Mouse (Mus musculus) embryo, embryonic 10 days (tissue): ENCODE results near the gene Tspan32.

Source experiments
- DNase-seq: peaks from one replicate; pipeline ENCODE4 v3.0.0-alpha.2; 2015; ENCODE audit warnings: low spot score

Tspan32 gene

DNA sequence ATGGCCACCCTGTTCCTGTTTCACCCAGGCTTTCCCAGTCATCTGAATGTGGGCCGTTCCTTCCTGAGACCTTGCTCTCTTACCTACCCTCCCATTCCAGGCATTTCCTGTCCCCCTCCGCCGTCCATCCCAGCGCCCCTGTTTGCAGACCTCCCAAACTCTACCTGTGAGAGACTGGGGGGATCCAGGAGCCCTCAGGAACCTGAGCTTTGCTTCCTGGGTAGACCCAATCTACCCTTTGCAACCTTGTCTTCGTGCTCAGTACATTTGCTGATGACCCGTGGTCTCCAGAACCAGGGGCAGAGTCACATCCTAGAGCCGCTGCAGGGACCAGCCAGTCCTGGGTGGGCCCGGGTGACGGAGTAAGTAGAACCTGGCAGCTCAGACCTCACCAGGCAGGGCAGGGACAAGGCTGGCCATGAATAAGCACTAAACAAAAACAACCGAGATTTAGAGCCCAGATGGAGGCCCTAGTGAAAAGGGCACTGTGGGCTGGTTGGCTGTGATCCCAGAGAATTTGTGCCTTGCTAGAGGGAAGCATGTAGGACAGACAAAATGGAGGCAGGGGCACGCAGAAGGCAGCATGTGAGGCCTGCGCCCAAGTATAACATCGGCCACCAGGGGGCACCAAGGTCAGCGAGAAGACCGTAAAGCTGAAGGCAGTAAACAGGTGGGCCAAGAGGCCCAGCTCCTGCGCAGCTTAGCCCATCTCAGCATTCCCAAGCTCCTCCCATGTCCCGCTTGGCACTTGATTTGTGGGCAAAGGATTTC is 2.9 kb downstream of the Tspan32 start:
- DNase-seq: peak; percentile 95

DNA sequence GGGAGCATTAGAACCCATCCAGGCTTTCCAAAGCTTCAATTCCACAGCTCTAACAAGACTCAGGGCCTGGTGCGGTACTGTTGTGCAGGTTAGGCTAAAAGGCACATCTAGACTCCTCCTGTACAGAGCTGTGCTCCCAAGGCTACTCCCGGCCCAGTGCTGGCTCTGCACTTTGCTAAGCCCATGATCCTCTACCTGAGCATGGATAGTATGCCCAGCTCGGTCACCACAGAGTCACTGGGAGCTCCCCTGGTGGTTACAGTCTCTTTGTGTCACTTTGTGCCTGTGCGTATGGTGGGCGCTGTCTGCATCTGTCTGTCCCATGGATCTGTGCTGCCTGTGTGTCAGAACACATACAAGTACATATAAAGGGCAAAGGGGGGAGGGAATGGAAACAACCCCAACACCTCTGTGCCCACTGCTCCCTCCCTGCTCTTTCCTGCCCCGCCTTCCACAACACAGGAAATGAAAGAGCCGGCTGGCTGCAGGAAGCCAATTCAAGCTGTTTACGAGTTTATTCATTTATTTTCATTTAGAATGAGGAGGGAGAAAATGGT is 3.6 kb downstream of the Tspan32 start:
- peak; percentile 32 for DNase-seq

DNA sequence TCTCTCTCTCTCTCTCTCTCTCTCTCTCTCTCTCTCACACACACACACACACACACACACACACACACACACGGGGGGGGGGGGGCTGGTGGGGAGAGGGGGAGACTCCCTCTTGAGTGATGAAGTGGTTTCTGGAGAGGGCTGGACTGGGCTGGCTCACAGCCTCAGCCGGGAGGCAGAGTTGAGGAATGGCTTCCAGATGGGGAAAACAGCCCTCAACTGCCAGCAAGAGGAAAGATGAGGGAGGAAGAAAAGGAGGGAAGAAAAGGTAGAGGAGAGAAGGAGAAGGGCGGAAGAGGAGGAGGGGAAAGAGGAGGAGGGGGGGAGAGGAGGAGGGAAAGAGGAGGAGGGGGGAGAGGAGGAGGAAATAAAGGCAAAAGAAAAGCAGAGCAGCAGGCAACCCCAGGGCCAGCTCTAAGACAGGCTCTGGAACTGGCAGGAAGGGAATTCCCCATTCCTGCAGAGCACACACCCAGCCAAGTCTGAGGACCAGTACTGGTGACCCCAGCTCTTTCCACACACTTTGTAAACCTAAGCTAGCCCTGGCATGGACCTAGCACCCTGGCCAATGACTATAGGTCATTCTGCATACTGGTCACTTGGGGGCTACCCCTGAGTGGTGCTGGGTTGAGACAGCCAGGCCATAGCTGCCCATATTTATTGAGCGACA is 4.3 kb downstream of the Tspan32 start:
- DNase-seq: peak; percentile 51

DNA sequence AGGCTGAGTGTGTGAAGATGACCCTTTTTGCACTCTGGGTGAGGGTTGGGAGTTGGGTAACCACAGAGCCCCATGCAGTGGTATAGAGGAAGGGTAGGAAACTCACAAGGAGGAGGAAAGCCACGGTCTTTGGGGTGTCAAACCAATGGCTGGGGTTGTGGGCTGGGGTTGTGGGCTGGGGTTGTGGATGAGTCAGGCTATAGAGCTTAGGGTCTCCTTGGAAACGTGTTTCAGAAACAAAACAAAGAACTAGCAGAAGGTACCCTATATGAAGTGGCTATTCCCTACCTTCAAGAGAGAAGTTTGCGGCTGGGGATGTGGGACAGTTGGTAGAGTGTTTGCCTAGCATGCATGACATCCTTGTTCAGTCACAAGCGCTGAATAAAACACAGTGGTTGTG is 5.2 kb downstream of the Tspan32 start:
- DNase-seq: no peak

DNA sequence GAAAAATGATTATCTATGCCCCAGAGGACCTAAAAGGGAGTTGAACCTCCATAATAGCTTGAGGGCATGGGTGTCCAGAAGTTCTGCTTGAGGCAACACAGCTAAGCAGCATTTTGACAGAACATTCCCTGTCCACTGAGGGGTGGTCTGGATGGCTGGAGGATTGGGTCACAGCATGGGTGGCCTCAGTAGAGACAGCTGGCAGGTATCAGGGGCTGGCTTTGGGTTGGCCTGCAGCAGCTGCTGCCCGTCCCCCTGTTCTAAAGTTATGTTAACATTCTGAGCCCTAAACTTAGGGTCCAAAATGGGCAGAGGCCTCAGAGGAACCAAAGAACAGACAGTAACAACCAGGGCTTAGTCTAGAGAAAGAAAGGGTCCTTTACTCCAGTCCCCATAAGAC is 6.4 kb downstream of the Tspan32 start:
- no peak for DNase-seq

DNA sequence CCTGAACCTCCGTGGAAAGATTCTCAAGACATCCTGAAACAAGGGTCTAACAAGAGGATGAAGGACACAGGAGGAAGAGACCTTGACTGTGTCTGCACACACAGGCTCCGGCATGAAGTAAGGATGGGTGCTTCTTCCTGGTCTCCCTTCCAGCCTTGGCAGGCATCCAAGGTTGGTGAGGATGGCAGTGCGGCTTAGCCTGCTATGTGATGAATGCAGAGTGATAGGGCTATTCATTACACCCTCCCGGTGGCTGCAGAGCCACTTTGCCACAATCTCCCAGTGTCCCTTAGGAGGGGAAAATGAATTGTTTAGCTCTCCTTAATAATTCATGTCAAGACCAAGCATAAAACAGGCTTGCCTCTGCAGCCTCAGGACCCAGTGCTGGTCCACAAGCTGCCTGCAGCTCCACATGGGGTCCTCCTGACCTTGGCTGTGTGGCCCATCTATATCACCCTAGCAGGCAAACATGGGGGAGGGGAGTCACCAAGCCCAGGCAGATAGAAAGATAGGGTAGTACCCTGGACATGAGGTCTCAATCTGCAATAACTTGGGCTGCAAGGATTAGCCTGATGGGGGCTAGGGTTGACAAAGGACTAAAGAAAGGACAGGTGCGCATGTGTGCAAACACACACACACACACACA is 7.5 kb downstream of the Tspan32 start:
- DNase-seq: no peak

DNA sequence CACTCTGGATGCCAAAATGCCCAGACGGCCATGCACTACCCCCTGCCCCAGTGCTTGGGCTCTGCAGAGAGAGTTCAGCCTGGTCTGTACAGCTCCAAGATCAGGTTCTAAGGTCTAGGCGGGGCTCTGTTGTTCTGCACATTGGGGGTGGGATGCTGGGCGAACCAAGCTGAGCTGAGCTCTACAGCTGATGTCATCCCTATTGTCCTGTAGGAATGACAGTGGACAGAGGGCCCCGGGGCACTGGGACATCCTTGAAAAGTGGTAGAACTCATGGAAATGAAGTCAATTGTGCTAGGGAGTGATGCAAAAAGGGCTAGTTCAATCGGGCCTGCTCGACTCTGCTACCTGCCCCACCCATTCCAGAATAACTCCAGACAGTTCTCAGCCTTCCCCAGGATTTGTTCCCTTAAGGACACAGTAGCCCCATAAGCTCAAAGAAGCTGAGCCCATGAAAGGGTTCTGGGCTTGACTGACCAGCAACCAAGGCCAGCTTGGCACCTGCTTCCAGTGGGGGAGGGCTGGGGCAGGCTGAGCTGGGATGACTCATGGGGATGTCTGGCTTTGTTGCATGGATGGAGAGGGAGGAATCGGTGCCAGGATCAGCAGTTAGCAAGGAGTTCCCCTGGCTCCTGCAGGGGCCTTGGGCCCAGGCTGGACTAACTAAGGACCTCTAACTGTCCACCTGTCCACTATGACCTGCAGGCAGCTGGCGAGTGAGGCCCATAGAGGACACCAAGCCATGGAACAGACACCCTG is 8.8 kb downstream of the Tspan32 start:
- DNase-seq: no peak

DNA sequence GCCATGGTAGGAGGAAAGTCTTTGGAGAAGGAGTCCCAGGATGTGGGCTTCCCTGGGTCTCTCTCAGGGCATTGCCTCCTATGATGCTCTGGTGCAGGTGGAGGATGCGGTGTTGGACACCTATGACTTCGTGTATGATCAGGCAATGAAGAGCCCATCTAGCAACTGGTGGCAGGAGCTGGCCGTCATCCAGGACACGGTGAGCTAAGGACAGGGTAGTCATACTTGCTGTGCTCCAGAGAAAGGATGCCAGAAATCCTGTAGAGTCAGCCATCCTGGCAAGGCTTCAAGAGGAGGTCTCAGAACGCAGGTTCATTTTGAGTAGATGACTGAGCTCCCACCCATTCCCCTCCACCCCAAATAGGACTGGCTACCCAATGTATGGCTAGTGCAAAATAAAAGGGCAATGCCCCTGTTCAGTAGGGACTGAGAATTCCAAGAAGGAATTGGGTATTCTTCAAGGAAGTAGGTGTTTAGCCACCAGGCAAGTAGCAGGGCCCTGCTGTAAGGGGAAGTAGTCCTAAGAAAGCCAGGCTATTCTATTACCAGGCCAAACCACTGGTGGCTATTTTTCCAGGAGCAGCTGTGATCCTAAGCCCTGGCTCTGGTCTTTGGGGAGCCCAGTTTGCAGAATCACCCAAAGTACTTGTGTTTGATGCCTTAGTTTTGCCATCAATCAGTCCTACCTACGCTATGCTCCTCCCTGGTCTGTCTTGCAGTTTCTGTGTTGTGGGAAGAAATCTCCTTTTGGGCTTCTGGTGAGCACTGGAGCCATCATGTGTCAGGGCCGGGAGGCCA is 10.2 kb downstream of the Tspan32 start:
- DNase-seq: no peak

DNA sequence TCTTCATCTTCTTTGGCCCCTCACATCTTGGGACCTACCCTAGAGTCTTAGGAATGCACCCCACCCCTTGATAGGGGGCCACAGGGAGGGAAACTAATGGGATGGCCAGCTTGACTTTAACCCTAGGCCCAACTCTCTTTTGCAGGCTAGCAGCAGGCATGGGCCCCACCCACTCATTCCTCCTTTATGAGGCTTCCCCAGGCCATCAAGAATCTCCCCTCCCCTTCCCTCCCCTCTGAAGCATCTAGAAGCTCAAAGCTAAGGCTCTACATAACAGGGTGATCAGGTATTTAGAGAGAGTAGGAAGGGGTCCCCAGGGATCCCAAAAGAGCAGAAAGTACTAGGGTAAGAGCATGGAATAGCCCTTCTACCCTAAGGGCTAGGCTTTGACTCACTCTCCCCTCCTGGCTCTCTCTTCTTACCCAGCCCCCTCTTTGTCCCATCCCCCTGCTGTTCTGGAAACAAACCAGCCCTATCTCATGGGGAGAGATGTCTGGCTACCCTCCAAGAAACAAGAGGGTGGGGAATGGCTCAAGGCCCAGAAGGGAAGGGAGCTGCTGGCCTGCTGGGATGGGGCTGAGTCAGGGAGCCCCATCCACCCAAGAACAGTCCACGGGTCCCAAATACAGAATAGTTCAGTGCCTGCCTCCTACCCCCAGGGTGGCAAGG is 11.0 kb downstream of the Tspan32 start:
- DNase-seq: no peak

DNA sequence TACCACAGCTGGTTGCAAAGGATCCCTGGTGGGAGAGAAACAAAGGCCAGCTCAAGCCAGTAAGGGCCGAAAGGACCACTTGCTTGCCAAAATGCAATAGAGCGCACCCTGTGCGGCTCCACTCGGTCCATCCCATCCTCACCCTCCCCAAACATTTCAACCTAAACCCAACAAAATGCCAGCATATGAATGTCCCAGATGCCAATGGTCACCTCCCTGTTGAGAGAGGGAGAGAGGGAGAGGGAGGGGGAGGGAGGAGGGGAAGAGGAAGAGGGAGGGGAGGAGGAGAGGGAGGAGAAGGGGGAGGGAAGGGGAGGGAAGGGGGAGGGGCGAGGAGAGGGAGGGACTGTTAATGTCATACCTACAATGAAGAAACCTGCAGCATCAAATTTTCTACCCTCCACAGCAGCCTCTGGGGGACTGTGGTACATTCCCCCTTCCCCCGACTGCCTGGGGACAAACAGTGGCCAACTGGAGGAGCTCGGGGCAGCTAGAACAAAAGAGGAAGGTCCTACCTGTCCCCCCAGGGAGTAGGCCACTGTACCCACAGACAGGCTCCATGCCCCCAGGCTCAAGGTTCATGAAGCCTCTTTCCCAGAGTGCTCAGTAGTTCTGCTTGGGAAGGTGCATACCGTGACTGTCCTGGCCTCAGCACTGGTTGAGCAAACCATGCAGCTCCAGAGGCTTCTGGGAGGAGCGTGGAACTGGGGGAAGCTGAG is 11.7 kb downstream of the Tspan32 start:
- no peak for DNase-seq

DNA sequence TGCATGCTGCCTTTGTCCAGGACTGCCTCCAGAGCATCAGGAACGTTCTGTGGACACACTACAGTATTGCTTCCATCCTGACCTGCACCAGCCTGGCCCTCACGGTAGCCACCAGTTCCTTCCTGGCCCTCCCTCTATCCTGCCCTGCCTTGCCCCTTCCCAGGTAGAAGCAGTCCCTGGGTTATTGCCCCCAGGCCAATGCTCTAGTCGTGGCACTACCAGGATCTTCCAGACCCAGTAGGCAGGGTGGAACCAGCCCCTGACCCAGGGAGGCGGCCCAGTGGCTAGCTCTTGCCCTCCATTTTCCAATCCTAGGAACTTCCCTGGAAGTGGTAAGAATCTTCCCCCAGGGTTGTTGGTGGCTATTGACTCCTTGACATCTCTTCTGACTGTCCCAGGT is 12.3 kb downstream of the Tspan32 start:
- no peak for DNase-seq

DNA sequence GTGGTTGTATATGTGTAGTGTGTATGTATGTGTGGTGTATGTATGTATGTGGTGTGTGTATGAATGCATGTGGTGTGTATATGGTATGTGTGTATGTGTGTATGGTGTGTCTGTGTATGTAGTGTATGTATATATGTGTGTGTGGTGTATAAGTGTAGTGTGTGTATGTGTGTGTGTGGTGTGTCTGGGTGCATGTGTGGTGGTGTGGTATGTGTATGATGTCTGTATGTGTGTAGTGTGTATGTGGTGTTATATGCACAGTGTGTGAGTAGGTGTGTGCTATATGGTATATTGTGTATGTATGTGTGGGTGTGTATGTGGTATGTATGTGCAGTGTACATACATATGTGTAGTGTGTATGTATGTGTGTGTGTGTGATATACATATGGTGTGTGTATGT is 15.2 kb downstream of the Tspan32 start:
- no peak for DNase-seq

DNA sequence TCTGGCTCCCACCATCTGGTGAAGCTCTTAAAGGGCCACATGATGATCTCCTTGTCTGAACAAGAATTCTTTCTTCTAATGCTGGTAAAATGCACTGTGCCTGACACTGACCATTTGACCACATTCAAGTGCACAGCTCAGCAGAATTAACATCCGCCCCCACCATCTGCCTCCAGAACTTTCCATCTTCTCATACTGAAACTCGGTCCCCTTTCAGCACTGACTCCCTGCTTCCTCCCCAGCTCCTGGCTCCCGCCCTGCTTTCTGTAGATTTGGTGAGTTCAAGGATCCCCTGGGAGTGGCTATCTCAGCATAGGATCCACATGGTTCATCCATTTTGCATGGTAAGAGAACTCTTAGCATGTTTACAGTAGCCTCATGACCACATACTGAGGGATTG is 15.9 kb downstream of the Tspan32 start:
- no peak for DNase-seq

DNA sequence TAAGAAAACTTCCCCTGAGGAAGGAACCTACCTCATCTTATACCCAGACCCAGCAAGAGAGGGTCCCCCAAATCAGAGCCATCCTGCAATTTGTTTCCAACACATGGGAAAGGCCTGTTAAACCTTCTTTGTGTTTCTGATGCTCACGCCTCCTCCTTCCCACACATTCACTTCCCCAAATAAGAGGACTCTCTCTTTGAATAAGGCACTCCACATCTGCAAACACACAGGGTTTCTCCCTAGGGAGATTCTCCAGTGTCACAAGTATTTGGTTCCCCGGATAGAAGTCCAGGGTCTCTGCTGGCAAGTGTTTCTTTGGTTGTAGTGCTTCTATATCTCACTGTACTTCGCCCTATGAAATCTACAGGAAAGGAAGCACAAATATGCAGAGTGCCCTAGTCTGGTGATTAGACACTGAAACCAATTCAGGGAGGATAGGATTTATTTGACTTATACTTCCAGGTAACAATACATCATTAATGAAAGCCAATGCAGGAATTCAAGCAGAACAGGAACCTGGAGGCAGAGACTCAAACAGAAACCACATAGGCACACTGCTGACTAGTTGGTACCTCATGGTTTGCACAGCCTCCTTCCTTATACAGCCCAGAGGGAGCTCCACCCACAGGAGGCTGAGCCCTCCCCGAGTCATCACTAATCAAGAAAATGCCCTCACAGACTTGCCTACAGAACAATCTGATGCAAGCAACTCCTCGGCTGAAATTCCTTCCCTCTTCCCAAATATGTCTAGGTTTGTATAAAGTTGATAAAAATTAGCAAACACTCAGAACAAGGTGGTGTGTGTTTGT is 16.7 kb downstream of the Tspan32 start:
- no peak for DNase-seq

DNA sequence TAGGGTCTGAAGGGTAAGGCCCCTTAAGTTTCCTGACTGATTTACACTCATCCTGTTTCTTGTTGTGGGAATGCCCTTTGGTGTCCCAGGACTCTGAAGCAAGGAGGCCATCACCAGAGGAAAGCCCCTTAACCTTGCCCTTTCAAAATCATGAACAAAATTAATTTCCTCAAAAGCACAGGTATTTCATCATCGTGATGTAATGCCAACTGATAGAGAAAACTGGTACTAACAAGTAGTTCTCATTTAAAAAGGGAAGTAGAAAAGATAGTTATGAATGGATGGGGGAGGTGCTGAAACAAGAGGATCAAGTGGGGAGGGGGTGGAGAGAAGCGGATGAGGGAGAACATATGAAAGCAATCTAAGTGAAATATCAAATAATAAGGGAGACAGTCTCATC is 18.7 kb downstream of the Tspan32 start:
- DNase-seq: no peak

DNA sequence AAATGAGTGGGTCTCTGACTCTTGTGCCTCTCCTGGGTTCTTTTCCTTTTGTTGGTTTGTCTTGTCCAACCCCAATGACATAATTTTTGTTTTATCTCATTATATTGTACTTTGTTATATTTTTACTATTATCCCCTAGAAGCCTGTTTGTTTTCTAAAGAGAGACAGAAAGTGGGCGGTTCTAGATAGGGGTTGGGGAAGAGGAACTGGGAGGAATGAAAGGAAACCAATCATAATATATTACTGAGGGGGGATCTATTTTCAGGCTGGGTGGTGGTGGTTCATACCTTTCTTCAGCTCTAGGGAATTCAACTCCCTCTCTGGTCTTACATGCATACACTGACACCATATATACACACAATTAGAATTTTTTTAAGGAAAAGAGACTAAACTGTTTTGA is 19.4 kb downstream of the Tspan32 start:
- DNase-seq: no peak

DNA sequence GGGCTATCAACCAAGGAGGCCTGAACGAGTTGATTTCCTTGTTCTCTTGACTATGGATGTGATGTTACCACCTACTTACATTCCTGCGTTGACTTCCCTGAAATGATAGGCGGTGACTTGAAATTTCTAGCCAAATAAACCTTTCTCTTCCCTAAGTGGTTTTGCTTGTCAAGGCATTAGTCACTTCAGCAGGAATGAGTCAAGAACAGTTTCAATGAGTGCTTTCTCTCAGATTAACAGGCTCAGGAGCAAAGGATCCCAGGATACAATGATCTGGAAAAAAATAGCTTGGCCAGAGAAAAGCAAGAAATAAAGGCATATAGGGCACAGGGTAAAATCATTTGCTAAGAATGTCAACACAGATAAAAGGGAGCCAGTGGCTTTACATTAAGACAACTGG is 20.6 kb downstream of the Tspan32 start:
- DNase-seq: no peak

DNA sequence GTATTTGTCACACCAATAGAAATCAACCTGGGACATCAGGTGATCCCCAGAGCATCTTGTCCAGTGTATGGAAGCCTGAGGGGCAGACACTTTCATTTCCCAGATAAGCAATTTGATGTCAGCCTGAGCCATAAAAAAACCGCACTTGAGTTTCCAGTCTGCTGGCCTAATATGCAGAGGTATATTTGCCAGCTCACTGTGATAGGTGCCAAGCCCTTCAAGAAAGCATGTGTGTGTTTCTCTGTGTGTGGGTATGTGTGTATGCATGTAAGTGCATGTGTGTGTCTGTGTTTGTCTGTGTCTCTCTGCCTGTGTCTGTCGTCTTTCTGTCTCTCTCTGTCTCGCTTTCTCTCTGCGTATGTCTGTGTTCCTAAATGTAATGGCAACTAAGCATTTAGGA is 22.4 kb downstream of the Tspan32 start:
- no peak for DNase-seq

DNA sequence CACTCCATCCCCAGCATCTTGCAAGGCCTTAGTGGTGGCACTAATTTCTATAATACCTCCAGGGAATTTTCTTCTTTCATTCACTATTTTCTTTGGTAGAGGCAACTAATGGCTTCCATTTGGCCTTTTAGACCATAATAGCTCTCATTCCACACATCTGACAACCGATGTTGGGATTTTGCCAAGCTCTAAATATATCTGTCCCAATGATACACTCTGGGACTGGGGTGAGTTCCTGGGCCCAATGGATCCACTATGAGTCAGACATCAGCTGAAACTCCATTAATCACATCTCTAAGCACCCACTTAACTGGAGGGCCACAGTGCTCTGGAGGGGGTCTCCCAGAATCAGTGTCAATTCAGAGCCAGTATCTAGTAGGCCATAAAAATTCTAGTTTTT is 27.0 kb downstream of the Tspan32 start:
- no peak for DNase-seq
